Mouse (Mus musculus): ENCODE data around the gene Csnk1g2.

Gene Csnk1g2

DNA sequence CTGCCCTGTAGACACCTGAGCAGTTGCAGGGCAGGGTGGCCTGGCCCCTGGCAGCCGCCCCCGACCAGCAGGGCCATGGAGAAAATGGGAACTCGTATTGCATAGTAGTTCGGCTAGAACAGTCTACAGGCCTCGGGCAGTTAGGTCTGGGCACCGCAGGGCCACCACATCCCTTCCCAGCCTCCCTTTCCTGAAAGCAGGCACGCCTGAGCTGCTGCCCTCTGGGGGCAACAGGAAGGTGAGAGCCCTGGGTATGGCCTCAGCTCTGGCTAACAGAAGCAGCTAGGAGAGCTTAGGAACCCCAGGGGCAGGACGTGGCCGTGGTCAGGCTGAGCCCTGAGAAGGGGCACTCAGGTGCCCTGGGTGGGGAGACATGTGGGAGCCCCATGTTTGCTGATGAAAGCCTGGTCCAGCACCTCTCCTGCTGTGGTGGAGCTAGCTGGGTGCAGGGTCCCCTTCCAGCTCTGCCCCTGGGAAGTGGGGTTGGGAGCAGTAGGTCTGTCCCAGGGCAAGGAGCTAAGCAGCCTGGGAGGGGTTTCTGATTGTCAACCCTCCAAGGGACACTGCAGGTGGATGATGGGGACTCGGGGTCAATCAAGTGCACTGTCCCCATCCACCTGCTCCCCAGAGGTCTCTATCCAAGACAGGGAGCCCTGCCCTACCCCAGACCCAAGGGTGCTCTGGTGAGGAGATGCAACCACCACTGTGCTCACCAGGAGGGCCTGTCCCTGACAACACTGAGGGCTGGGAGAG is 43.5 kb downstream of the Csnk1g2 start:
- DNase-seq, result no peak

DNA sequence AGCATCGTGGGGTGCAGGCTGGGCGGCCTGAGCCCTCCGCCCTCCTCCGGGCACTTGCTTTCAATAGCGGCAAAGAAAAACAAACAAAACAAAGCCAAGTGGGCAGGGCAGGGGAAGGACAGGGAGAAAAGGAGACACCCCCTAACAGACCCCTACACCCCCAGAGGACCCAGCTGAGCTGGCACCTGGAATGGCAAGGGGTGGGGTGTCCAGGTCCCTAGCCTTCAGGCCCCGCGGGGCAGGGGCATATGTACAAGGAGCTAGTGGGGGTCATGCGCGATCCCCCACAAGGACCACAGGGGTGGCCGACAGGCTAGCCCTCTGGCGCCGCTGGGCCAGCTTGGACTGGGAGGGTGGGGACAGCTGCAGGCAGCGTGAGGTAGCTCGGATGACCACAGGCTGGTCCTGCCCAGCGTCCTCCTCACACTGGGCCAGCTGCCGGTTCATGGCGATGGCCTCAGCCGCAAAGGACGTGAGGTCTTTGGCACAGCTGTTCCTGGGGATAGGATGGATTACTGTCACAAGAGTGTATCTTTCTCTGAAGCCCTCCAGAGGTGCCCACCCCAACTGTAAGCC is 44.3 kb downstream of the Csnk1g2 start:
- DNase-seq, result no peak

DNA sequence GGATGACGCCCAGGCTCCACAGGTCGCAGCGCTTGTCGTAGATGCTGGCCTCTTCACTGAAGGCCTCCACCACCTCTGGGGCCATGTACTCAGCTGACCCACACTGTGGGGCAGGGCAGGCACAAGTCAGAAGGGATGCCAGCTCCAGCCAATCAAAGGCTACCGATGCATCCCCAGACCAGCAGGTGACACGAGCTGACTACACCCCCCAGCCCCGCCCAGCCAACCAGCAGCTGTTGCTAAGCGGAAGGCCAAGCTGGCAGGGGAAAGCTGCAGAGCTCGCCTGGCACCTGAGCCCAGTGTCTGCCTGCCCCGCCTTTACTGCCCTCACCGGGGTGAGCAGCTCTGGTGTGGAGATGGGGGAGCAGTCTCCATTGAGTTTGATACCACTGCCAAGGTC is 46.0 kb downstream of the Csnk1g2 start:
- no peak for DNase-seq

DNA sequence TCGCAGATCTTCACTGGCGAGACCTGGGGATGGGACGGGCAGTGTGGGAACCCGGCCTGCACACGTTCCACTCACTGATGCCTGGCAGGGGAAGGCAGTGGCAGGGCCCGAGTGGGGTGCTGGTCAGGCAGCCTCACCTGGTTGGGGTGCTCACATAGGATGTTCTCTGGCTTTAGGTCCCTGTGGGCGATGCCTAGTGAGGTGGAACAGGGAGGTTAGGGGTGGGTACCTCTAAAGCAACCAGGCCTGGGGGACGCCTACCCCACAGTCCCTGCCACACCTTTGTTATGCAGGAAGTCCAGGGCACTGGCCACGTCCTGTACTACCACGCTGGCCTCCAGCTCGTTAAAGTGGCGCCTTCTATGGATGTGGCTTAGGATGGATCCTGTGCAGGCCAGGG is 46.4 kb downstream of the Csnk1g2 start:
- peak in 1 of 2 experiments; percentile 55 for DNase-seq

DNA sequence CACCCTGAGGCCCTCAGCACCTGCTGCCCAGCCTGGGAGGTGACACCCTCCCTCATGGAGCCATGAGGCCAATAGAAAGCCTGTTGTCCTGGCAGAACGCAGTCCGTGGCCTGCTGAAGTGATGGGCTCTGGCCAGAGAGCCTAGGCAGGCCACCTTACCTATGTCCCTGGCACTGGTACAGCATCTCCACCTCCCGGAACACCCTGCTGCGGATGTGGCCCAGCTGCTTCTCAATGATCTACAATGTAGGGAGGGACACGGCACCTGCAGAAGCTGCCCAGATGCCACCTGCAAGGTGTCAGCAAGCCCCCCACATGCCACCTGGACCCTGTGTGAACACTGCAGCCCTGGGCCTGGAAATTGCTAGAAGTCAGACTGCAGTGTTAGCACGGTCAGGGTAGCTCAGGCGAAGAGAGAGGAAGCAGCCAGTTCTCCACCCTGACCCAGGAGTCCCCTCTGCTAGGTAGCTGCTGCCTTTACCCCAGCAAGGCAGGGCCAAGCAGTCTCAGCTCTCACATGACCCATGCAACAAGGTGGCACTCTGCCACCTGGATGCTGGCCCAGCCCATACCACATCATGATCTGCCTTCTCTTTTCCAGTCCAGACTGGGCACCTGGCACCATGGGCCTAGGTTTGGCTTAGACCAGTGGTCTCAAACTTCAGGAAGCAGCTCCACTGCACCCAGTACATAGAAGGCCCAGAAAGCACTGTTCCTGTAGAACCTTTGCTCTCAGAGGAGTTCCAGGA is 47.3 kb downstream of the Csnk1g2 start:
- no peak for DNase-seq

DNA sequence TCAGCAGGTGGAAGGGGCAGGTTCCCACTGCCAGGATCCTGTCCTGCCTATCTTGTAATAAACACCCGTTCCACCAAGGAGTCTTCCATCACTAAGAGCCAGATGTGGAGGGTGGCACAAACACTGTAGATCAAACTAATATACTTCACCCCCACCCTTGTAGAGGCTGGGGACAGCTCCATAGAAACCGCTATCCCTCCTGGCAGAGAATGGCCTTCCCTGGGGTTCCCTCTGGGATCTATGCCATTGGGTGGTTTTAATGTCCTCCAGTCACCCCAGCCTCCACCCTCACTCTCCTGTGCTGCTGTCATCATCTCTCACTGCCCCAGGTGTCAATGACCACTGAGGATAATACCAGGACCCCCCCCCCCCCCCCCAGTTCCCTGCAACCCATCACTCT is 47.9 kb downstream of the Csnk1g2 start:
- no peak for DNase-seq

DNA sequence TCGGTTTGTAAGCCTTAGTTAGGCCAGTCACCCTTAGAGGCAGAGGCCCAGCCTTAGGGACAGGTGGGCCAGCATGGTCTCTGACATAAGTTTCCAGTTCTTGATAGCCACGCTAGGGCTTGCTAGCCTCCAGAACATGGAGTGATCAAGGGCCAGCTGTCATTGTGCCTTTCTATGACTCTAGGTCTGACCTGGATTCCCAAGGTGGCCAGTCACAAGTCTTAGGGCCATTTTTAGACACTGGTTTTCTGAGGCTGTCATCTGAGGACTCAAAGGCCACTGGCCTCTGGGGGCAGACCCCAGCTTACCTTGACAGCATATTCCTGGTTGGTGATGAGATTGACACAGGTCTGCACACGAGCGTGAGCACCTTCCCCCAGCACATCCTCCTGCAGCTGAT is 48.6 kb downstream of the Csnk1g2 start:
- DNase-seq, result no peak

DNA sequence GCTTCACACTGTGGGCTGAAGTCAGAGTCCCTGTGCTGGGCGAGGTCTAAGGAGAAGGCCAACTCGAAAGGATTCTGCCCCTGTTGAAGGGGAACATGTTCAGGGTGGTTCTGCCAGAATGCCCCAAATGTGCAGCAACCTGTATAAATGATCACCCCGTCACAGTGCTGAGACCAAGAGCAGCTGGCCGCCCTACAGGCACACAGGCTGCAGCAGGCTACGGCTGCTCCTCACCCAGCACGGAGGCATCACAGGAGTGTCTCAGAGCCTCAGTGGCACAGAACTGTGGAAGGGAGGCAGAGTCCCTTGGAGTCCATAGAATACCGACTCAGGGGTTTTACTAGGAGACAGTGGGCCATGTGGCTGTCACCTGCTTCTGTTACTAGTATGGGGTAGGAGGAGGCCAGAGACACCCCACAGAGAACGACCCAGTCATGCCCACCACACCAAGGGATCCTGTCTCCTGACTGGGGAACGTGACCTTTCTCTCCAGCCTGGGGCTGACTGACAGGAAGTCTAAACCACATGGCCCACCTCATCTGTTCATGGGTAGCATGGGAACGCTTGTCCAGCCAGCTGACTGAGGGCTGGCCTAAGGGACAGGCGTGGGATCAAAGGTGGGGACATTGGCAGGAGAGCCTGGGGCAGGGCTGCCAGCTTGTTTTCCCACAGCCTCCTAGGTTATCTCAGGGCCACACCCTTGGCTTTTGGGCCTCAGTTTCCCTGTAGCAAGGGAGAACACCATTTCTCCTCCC is 49.5 kb downstream of the Csnk1g2 start:
- DNase-seq, result no peak

DNA sequence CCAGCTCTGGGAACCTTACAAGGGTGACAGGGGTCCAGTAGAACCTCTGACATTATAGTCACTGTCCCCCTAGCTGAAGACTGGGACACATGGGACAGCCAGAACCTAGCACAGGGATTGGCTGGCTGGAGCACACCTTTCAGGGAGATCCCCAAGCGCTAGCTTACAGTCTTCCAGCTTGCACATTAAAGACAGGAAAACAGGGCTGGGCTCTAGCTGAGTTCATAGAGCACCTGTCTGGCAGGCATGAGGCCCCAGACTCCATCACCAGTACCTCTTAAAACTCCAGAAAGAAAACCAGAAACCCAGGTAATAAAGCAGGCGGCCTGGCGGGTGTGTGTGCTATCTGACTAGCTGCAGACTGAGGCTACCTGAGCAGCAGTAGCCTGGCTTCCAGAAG is 51.1 kb downstream of the Csnk1g2 start:
- DNase-seq, result no peak

DNA sequence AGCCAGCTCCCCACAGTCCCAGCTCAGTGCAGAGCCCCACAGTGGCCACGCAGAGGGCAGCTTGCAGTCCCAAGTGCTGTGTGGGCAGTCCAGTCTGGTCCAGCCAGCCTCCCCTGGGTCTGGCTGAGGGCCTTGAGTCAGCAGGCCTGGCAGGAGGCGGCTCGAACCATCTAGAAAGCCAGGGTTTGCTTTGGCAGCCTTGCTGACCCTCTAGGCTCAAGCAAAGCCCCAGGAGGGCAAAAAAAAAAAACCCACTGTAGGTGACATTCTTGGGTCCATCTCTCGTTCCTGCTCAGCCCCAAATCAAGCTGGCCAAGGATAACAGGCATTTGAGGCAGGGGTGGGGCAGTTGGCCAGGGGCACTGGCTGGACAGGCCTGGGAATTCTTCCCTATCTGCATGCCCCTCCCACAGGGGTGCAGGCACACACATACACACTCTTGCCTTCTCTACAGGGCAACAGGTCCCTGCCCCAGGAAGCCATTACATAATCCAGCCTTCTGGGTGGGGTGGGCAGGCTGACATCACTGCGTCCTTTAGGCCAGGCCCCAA is 51.6 kb downstream of the Csnk1g2 start:
- no peak for DNase-seq

DNA sequence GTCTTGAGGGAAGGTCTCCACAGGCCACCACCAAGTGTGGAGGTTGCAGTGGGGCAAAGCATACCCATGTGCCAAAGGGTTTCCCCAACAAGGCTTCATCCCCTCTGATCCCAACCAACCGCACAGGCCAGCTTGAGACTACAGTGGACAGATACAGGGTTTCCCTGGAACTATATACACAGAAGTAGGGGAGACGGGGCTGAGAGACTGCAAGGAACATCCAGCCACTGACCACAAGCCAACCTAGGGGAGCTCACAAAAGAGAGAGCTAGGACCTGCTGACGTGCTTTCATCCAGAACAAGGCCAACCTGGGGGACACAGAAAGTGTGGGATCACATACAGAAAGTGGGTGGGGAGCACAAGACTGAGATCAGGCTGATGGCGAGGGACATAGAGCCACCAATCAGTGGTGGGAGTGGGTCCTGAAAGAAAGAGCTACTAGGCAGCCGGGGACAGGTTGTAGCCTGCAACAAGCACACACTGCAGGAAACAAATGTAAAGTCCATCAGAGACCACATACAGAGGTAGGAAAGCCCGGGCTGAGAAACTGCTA is 52.3 kb downstream of the Csnk1g2 start:
- DNase-seq, result no peak

DNA sequence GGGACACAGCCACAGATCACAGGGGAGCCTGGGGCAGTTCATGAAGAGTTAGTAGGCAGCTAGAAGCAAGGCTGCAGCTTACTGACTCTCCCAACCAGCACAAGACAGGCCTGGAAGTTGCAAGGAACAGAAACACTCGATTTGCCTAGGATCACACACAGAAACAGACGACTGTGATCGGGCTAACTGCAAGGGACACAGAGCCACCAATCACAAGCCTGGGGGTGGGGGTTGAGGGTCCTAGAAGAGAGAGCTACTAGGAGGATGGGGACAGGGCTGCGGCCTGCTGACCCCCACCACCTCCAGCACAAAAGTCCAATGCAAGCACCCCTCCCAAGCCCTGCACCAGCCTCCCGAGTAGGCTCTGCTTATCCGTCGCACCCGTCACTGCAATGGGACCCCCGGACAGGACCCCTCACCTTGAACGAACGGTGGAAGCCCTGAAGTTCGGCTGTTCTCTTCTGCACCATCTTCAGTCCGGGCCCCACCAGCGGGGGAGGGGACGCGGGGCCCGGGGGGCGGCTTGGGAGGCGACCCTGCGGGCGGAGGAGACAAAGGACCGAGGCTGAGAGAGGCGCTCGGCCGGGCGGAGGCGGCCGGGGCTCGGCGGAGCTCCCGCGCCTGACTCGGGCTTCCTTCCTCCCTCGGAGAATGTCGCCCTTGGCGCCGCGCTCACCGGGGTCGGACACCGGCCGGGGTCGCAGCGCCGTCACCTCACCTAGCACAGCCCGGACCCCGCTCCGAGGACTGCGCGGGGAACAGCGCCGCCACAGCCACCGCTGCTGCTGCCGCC is 53.0 kb downstream of the Csnk1g2 start:
- DNase-seq, result no peak

DNA sequence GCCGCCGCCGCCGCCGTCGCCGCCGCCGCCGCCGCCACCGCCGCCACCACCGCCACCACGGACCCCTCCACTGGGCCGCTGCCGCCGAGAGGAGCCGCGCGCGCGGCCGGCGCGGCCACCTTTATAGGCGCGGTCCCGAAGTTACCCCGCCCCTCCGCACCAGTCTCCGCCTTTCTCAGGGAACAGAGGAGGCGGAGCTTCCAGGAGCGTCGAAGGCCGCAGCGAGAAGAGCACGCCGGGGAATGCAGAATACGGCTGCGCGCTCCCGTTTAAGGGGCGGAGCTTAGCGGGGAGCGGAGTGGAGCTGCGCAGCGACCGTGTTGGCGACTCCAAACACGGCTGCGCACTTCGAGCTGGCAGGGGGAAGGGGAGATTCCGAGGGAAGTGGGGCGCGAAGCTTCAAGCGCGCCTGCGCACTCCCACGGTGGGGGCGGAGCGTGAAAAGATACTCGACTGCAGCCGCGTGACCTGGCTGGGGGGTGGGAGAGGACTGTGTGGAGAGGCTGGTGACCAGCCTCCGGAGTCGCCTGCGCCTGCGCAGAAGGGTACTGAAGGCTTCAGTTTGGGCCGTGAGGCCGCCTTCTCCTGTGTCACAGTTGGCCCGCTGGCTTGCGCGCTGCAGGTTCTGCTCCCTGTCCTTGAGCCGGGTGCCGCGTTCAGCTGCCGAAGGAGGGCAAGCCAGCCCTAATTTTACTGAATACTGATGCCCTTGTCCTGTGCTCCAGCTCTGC is 53.7 kb downstream of the Csnk1g2 start:
- DNase-seq, result peak; percentile 99 to 100

DNA sequence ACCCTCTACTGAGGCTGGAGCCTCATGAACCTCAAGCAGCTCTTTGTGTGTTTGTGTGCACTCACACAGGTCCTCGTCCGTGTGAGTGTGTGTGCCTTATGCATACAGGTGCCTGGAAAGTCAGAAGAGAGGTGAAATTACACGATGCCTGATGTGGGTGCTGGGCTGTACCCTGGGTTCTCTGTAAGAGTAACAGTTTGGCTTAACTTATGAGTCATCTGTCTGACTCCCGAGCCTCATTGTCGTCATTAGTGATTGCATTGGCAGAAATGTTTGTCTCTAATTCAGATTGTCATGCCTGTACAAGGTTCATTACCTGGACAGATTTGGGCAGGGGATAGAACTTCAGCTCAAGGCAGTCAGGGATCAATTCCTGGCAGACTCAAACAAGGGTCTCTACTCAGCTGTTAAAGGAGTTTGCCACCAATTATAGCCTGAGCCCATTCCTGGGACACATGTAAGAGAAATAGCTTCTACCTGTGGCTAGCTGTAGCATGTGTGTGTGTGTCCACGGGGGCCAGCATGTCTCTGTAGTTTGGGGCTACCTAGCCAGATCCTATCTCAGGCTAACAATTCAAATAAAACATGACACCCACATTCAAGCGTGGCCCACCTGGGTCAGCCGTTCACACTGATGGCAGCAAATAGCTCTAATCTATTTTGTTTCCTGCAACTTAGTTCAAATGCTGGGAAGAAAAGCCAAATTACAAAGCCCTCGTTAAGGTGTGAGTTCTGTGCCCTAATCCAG is 54.7 kb downstream of the Csnk1g2 start:
- DNase-seq, result no peak

DNA sequence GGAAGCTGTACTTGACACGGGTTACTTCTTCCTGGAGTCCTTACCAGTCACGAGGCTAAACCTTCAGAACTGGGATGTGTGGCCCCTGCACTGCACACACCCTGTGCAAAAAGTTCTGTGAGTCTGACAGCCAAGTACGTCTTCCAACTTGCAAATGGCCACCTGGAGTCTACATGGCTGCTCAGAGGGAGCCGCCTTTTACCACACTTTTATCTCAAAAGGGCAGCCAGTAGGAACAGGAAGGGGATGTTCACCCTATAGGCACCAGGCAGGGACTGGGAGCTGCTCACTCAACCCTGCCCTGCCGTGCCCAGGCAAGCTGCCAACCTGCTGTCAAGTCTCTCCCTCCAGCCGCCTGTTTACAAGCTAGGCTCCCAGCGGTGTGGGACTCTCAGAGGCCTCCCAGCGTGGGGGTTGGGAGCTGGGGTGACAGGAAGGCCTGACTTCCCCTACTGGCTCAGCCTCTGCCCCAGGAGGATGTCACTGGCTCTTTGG is 55.4 kb downstream of the Csnk1g2 start, which contains the start of gene Mknk2:
Mknk2 (minus strand) TSS at position 171 of the 495 bp plus-strand sequence.
- DNase-seq, result peak; percentile 87 to 90

DNA sequence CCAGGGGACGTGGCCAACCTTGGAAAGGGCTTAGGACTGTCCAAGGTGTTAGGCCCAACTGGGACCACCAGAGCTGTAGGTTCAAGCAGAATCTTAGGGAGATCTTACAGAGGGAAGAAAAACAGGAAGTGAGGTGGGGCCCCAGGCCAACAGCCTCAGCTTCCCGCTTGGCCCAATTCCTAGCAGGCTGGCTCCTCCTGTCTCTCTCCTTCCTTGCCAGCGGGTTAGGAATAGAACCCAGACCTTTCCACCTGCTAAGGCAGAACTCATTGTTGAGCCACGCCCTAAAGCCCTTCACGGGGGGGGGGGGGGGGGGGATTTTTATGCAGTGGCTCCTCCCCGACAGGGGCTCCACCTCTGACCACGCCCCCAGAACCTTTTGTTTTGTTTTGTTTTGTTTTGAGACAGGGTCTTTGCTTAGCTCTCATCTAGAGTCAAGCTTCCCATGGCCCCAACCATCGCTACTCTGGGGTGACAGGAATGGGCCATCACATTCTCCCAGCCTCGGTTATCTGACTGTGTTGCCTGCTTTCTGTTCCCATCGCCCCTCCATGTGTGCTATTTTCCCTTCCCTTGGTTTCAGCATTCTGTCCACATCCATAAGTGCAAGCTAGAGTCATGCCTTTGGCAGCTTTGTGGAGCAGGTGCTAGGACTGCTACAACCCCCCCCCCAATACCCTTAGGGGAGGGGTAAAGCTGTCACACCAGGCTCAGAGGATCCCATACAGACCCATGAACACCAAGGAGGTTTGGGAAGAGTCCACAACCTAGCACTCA is 56.2 kb downstream of the Csnk1g2 start:
- DNase-seq, result no peak

DNA sequence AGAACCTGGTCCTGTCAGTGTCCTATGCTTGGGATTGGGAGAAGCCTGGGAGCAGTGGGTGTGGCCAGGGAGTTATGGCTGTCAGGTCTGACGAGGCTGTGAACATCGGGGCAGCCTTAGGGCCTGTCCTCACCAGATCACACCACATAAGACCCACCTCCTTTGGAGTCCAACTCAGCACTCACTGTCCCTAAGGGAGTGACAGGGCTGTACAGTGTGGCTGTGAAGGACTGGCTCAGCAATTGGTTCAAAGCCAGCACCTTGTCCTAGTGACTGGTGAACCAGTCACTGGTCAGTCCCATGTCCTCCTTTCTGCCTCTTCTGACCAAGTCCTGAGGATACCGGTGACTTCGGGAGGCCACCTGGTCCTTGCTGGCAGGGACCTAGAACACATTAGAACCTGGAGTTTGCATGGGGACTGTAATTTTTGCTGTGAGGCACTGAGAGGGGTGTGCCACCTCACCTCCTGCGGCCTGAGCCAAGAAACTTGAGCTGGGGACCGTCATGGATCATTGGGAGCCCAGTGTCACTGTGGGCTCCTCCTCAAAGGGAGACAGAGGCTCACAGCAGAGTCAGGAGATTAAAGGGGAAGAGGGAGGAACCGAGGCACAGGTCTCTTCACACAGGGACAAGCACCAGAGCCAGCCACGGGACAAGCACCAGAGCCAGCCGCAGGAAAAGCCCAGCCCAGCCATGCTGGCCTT is 57.1 kb downstream of the Csnk1g2 start:
- DNase-seq, result no peak

DNA sequence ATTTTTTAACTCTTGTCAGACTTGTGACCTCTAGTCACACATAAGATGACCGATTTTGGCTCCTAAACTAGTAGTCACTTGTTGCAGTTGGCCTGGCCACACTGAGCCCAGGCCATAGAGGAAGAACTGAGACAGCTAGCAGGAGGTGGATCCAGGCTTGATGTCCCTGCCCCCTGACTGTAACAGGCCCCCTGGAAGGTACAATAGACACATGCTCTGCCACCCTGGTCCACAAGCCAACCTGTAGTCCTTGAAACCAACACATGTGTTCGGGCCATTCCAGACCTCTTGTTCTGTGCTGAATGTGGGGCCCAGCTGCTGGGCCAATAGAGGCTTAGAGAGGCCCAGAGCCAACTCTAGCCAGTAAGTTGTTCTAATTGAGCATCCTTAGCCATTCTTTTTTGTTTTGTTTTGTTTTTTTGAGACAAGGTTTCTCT is 57.6 kb downstream of the Csnk1g2 start:
- DNase-seq, result no peak
